Mouse (Mus musculus) lung, embryonic 14.5 days (tissue): ENCODE results near the gene Glis3. TPM values are rescaled to one million over a fixed set of nuclear protein-coding genes. Genes with fewer than 3 reads are reported as not detected.

Experiments
- ATAC-seq: fragments of 200-750 bp; cut with Nextera tagmentation; 2 replicates; pipeline ENCODE4 v1.8.0; 2017; ENCODE audit warnings: mild to moderate bottlenecking, moderate TSS enrichment, moderate library complexity; ENCODE audit not compliant: insufficient read depth
- DNase-seq: peaks from one replicate; pipeline ENCODE4 v3.0.0-alpha.2; 2015
- H3K27ac ChIP-seq: fragments of 300-500 bp; sonication (generic); 2 replicates; pipeline ENCODE4 v1.5.1; 2014; ENCODE audit warnings: low read depth, mild to moderate bottlenecking, moderate library complexity
- H3K27me3 ChIP-seq: fragments of 300-500 bp; sonication (generic); 2 replicates; pipeline ENCODE4 v1.6.1; 2014; ENCODE audit warnings: low read length, control low read depth; ENCODE audit not compliant: insufficient read depth
- H3K36me3 ChIP-seq: fragments of 300-500 bp; sonication (generic); 2 replicates; pipeline ENCODE4 v1.6.1; 2014; ENCODE audit warnings: control low read depth; ENCODE audit not compliant: insufficient read depth
- H3K4me1 ChIP-seq: fragments of 300-500 bp; sonication (generic); 2 replicates; pipeline ENCODE4 v1.6.1; 2014; ENCODE audit warnings: antibody characterized with exemption, control low read depth; ENCODE audit not compliant: insufficient read depth
- H3K4me2 ChIP-seq: fragments of 300-500 bp; sonication (generic); 2 replicates; pipeline ENCODE4 v1.6.1; 2014; ENCODE audit warnings: mild to moderate bottlenecking
- H3K4me3 ChIP-seq: fragments of 300-500 bp; sonication (generic); 2 replicates; pipeline ENCODE4 v1.5.1; 2014; ENCODE audit warnings: low read depth, low read length
- H3K9ac ChIP-seq: fragments of 300-500 bp; sonication (generic); 2 replicates; pipeline ENCODE4 v1.6.1; 2014
- H3K9me3 ChIP-seq: fragments of 300-500 bp; sonication (generic); 2 replicates; pipeline ENCODE4 v1.6.1; 2016; ENCODE audit warnings: low read depth, low read length, control low read depth
- CTCF ChIP-seq: IDR thresholded peaks from 2 replicates; pipeline ENCODE4 v1.5.1; 2016; ENCODE audit warnings: antibody characterized with exemption, low read depth
- WGBS: fragments of 180-500 bp; shearing (Covaris S2); extraction: QIAGEN DNeasy Blood & Tissue Kit; methylation state at CpG from one replicate; pipeline ENCODE4 v1.1.7; 2014; 5-methylcytosine and 5-hydroxymethylcytosine counted together
- polyA plus RNA-seq: library from polyadenylated mRNA; unstranded; fragments of >200 nt; fragmentation: Nextera tagmentation; extraction: Ambion mirVana; gene quantifications from 2 replicates; pipeline ENCODE4 v1.2.1, GENCODE M21; 2014

The Glis3 gene
- polyA plus RNA-seq, 1 experiment from 2014 or later: 4.7 TPM

DNA sequence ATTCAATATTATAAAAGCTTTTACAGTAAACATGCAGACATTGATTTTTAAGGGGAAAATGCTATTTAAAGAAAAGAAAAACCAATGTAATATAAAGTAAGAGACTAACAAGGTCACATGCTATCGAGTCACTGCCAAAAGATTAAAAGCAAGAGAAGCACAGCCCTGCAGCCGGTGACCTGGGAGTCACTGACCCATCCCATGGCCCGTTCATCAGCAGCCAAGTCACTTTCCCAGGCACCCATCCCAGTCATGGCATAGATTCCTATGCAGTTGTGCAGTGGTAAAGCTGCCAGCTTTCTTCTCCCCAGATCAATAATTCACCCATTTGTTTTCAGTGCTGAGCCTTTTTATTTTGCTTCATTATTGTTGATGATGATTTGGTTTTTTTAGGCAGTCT lies 110.0 kb downstream of the Glis3 start:
- DNase-seq: no peak
- Histone ChIP-seq H3K36me3 (no peaks in the 10 kb centered on the region), H3K27ac (no peak overlapping the region), H3K9me3 (no peaks in the 10 kb centered on the region), H3K4me1 (no peaks in the 10 kb centered on the region), H3K4me2 (no peak overlapping the region), H3K4me3 (no peak overlapping the region), H3K9ac (no peak overlapping the region), H3K27me3 (no peaks in the 10 kb centered on the region)
- 73% methylated on average over 3 of the region's 3 CpGs for WGBS
- no peak for TF ChIP-seq CTCF
- ATAC-seq: no peak

DNA sequence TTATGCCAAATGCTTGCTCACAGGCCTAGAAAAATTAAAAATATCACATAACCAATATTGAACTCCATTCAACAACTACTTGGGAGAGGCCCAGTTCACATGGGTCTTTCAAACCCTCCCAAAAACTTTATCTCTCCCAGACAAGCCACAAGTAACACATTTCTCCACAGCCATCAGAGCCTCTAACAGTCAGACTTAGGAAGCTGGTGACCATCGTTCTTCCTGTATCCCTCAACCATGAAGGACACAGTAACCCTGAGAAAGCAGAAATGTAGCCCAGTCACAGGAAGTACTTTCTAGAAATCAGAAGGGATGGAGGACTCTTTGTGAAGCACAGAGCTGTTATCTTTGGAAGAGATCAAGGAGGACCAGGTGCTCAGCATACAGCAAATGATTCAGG lies 112.8 kb downstream of the Glis3 start:
- no peaks in the 10 kb centered on the region for H3K9me3 ChIP-seq
- no peak overlapping the region for H3K27ac ChIP-seq
- no peak overlapping the region for H3K4me3 ChIP-seq
- no peak for TF ChIP-seq CTCF
- H3K4me2 ChIP-seq: no peak overlapping the region
- no peaks in the 10 kb centered on the region for H3K27me3 ChIP-seq
- WGBS: 75% methylated on average over 1 of the region's 1 CpGs
- no peaks in the 10 kb centered on the region for H3K4me1 ChIP-seq
- no peak overlapping the region for H3K9ac ChIP-seq
- H3K36me3 ChIP-seq: no peaks in the 10 kb centered on the region
- ATAC-seq (no peak), DNase-seq (no peak)

DNA sequence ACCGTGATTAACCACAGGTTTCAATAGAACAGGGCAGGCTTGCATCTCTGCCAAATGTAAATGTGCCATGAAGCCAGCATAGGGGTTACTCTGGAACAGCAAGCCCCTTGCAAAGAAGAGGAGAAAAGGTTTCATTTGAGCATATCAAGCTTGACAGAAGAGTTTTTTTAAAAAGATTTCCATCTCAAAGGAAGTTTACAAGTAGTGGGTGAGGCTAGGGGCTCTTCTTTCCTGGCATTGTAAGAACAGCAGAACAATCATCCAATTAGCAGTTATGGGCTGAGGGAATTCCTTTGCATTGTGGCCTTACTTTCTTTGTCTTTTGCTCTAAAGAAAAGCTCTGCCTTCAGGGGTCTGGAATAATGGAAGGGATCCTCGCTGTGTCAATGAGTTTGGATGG lies 113.3 kb downstream of the Glis3 start:
- H3K27me3 ChIP-seq: no peaks in the 10 kb centered on the region
- ATAC-seq: no peak
- no peak for DNase-seq
- H3K36me3 ChIP-seq: no peaks in the 10 kb centered on the region
- TF ChIP-seq CTCF: no peak
- H3K4me3 ChIP-seq: no peak overlapping the region
- no peaks in the 10 kb centered on the region for H3K9me3 ChIP-seq
- no peak overlapping the region for H3K4me2 ChIP-seq
- H3K27ac ChIP-seq: no peak overlapping the region
- no peak overlapping the region for H3K9ac ChIP-seq
- no peaks in the 10 kb centered on the region for H3K4me1 ChIP-seq
- WGBS: 35% methylated on average over 2 of the region's 2 CpGs

DNA sequence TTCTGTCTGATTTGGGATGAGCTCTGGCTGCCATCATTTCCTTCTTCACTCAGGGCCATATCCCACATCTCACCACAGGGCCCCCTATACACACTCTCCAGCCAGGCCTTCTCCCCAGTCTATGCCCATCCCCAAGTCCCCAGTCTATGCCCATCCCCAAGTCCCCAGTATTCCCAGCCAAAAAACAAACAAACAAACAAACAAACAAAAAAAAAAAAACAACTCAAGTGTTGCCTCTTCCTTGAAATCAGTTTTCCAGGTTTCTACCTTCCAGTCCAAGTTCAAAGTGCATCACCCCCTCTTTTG lies 118.2 kb downstream of the Glis3 start:
- Histone ChIP-seq H3K27me3 (no peaks in the 10 kb centered on the region), H3K36me3 (no peaks in the 10 kb centered on the region), H3K4me1 (peaks cover 14% of the 10 kb centered on the region), H3K9me3 (no peaks in the 10 kb centered on the region), H3K27ac (no peak overlapping the region), H3K4me3 (no peak overlapping the region), H3K9ac (no peak overlapping the region), H3K4me2 (no peak overlapping the region)
- DNase-seq: no peak
- ATAC-seq: no peak
- TF ChIP-seq CTCF: no peak

- peak overlapping the region; percentile 27; the same call in 1 of the 2 replicates for H3K27ac ChIP-seq
Measured at GRCm38 (mm10) chr19:28560801-28561696, 118.8 kb downstream of the Glis3 start.

DNA sequence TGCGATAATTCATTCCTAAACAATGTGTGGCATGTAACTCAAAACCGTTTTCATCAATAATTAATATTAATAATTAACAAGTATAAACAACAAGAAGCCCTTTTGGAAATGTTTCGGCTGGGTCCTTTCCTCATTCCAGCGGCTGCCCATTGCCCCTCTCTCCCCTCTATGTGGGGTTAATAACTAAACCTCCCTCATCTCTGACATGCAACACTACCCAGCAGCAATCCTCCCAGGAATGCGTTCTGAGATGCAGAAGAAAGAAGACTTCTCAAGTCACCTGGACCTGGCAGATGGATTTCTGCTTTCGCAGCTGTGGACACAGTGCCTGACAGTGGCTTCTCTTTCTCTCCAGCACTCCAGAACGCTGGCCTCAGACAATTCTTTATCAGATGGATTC lies 120.0 kb downstream of the Glis3 start:
- H3K4me2 ChIP-seq: 0 out of 2 replicates have a peak overlapping the region, but pooled peaks have one; percentile 10
- ATAC-seq (peak; percentile 44; the same call in 1 of the 2 replicates), DNase-seq (peak; percentile 46)
- H3K9me3 ChIP-seq: no peaks in the 10 kb centered on the region
- no peak overlapping the region for H3K9ac ChIP-seq
- WGBS: 17% methylated on average over 7 of the region's 7 CpGs
- TF ChIP-seq CTCF: no peak
- no peak overlapping the region for H3K27ac ChIP-seq
- peaks cover 14% of the 10 kb centered on the region for H3K4me1 ChIP-seq
- H3K27me3 ChIP-seq: no peaks in the 10 kb centered on the region
- no peak overlapping the region for H3K4me3 ChIP-seq
- H3K36me3 ChIP-seq: no peaks in the 10 kb centered on the region

More at GRCm38 (mm10) chr19:28560801-28561696, 118.8 kb downstream of the Glis3 start:
- Histone ChIP-seq H3K9ac (no peak overlapping the region), H3K4me2 (no peak overlapping the region), H3K4me3 (no peak overlapping the region), H3K9me3 (no peaks in the 10 kb centered on the region), H3K4me1 (peaks cover 14% of the 10 kb centered on the region), H3K27me3 (no peaks in the 10 kb centered on the region), H3K36me3 (no peaks in the 10 kb centered on the region)
- TF ChIP-seq CTCF: no peak
- WGBS: 48% methylated on average over 8 of the region's 8 CpGs
- ATAC-seq (peak; percentile 74), DNase-seq (peak; percentile 30)

- Histone ChIP-seq H3K4me2 (no peak overlapping the region), H3K36me3 (no peaks in the 10 kb centered on the region), H3K9ac (no peak overlapping the region), H3K27ac (no peak overlapping the region), H3K4me3 (no peak overlapping the region), H3K27me3 (no peaks in the 10 kb centered on the region), H3K9me3 (no peaks in the 10 kb centered on the region), H3K4me1 (peaks cover 14% of the 10 kb centered on the region)
- 49% methylated on average over 10 of the region's 10 CpGs for WGBS
- DNase-seq (no peak), ATAC-seq (no peak)
- no peak for TF ChIP-seq CTCF
Measured at GRCm38 (mm10) chr19:28559400-28559799, 120.5 kb downstream of the Glis3 start.
